14 mouse cellular contexts compared by ENCODE assay signal in genomic region chr6:5309595-5310197, GRCm38 (mm10). TPM values are rescaled to one million over a fixed set of nuclear protein-coding genes. Genes with fewer than 3 reads are reported as not detected.
DNase-seq lines count a peak whose midpoint lies in the region; ATAC-seq and TF ChIP-seq lines count a peak whose summit lies in the region.
"Had no signal": no experiment of that assay in that cellular context is flagged by ENCODE, and none has a peak within 500 bp of the region (broad histone marks: within the 10 kb centered on the region; RNA-seq: fewer than 3 reads in every experiment).

No protein-coding gene starts in this region.

- DNase-seq in layer of hippocampus, adult 18-20 months (ENCODE audit: low spot score in 2 of 2) = peak; percentile 6 to 15
- DNase-seq in layer of hippocampus, postnatal 25 days (ENCODE audit: extremely low spot score in 1 of 2, low spot score in 1 of 2) = no peak
- peak; percentile 43 for DNase-seq in Muller cell, postnatal 12 days (ENCODE audit: inconsistent ontology term)
- peak; percentile 65 for DNase-seq in adrenal gland, adult 2 months
- DNase-seq in lung, postnatal 0 days (ENCODE audit: low spot score) = peak; percentile 62
- DNase-seq in ovary, postnatal 36 days (ENCODE audit: low spot score) = no peak
- DNase-seq: cerebellum, adult 11-12 months; gastrocnemius, postnatal 36 days; heart, postnatal 14 days; kidney, postnatal 14 days; liver, postnatal 0 days; thymus, postnatal 25 days had no signal

- H3K27ac ChIP-seq in lung, postnatal 0 days (ENCODE audit: low read length) = no peak overlapping the region

- no peaks in the 10 kb centered on the region for H3K36me3 ChIP-seq in lung, postnatal 0 days (ENCODE audit: insufficient read depth, low read length)

- WGBS in lung, postnatal 0 days = 47% methylated on average over 7 of the region's 7 CpGs

- H3K4me2 ChIP-seq in lung, postnatal 0 days (replicated peaks; ENCODE audit: low read depth, low read length) = no peak overlapping the region; the same call in 1 of the 2 replicates

- TF ChIP-seq CTCF in lung, postnatal 0 days (IDR thresholded peaks at IDR 0.05) = no peak

- H3K9ac ChIP-seq in lung, postnatal 0 days (replicated peaks; ENCODE audit: low read depth) = no peak overlapping the region
- H3K9ac ChIP-seq: liver, postnatal 0 days had no signal

- H3K4me3 ChIP-seq in lung, postnatal 0 days (ENCODE audit: low read depth, low read length) = no peak overlapping the region

- H3K9me3 ChIP-seq in lung, postnatal 0 days (ENCODE audit: low read length) = no peaks in the 10 kb centered on the region

- H3K27me3 ChIP-seq in lung, postnatal 0 days (replicated peaks; ENCODE audit: insufficient read depth, low read length) = no peaks in the 10 kb centered on the region

- no peaks in the 10 kb centered on the region for H3K4me1 ChIP-seq in lung, postnatal 0 days (ENCODE audit: insufficient read depth, low read depth, low read length)

- peak; percentile 57 for ATAC-seq in lung, postnatal 0 days
- no peak for ATAC-seq in megakaryocyte progenitor cell, adult 5-6 weeks (replicated peaks; ENCODE audit: poor library complexity)
- ATAC-seq: activated CD4-positive, CD25-positive, alpha-beta regulatory T cell, adult 4 months; liver, postnatal 0 days had no signal

- no peak for TF ChIP-seq EP300 in lung, postnatal 0 days (IDR thresholded peaks at IDR 0.05)

RNA-seq across cellular contexts. Expression of gene Pon2, which starts 11.4 kb away (rescaled TPM):
- total RNA-seq in layer of hippocampus, adult 18-20 months (2021) = 10 to 100 TPM; 19.1 to 21.8 TPM
- total RNA-seq in layer of hippocampus, postnatal 25 days (2021) = 10 to 100 TPM; 21.4 to 22.1 TPM
- total RNA-seq in adrenal gland, adult 2 months (2021) = 10 to 100 TPM; 32.4 to 43.7 TPM
- 15.4 and 25.4 TPM in 2 replicates for polyA plus RNA-seq in adrenal gland, adult 2 months (2012; rRNA removed)
- 88.4 and 98.7 TPM in 2 replicates for polyA plus RNA-seq in lung, postnatal 0 days (2015; fragmentation: Nextera tagmentation; extraction: Ambion mirVana)
- 48.4 and 53.3 TPM in 2 replicates for total RNA-seq in megakaryocyte progenitor cell, adult 5-6 weeks (2015)
- total RNA-seq in megakaryocyte progenitor cell, adult 5-6 weeks (2017) = 23.4 and 29.6 TPM in 2 replicates

RNA-seq across cellular contexts. Expression of gene Pon3, which starts 53.6 kb away (rescaled TPM):
- 1 to 10 TPM; 2.2 to 2.6 TPM for total RNA-seq in layer of hippocampus, adult 18-20 months (2021)
- 1 to 10 TPM; 1.5 to 2.8 TPM for total RNA-seq in layer of hippocampus, postnatal 25 days (2021)
- total RNA-seq in adrenal gland, adult 2 months (2021) = 100 to 1,000 TPM in 1 of 2 experiments, 10 to 100 TPM in 1; 79.0 to 204 TPM
- 18.1 and 26.5 TPM in 2 replicates for polyA plus RNA-seq in adrenal gland, adult 2 months (2012; rRNA removed)
- 143 and 168 TPM in 2 replicates for polyA plus RNA-seq in lung, postnatal 0 days (2015; fragmentation: Nextera tagmentation; extraction: Ambion mirVana)
- 18.9 and 25.0 TPM in 2 replicates for total RNA-seq in megakaryocyte progenitor cell, adult 5-6 weeks (2015)
- total RNA-seq in megakaryocyte progenitor cell, adult 5-6 weeks (2017) = 16.6 and 18.8 TPM in 2 replicates

Comparison
In these comparisons a context has a peak if more than half of its experiments do, and no peak if none do; other contexts are left out.
1. DNase-seq: peak in layer of hippocampus, adult 18-20 months (2 of 2), Muller cell, postnatal 12 days (single experiment), adrenal gland, adult 2 months (single experiment) and lung, postnatal 0 days (single experiment); none in layer of hippocampus, postnatal 25 days (0 of 2) and ovary, postnatal 36 days (single experiment).
2. RNA of gene Pon3, which starts 53.6 kb away (total RNA-seq): 79.0 to 204 TPM in adrenal gland, adult 2 months and 16.6 to 25.0 TPM in megakaryocyte progenitor cell, adult 5-6 weeks; 1.5 to 2.8 TPM in layer of hippocampus, postnatal 25 days and 2.2 to 2.6 TPM in layer of hippocampus, adult 18-20 months; every median in the first group is over 4 times any median in the second.